Mouse (Mus musculus) gastrocnemius, adult 18-20 months (tissue): ENCODE data around the gene Agt. TPM values are rescaled to one million over a fixed set of nuclear protein-coding genes. Genes with fewer than 3 reads are reported as not detected.

Experiments
- DNase-seq: peaks from one replicate; pipeline ENCODE4 v3.0.0; 2021; ENCODE audit warnings: low spot score
- long read RNA-seq, 2 experiments: library from polyadenylated mRNA; stranded (forward); transcript quantifications; one replicate each; pipeline ENCODE4 v2.0.0; 2021
- total RNA-seq, 2 experiments: library from RNA; stranded (reverse); gene quantifications; 2 replicates each; pipeline ENCODE4 v1.2.3; 2021

Agt gene
- total RNA-seq = 10 to 100 TPM; 12.5 to 14.3 TPM
- long read RNA-seq, experiment 1, transcript Agt-201 (5 exons, 1,891 nt) = major isoform, 9 of 14 reads
- long read RNA-seq, experiment 1, partial matches to known transcripts = 4 of 14 reads
- long read RNA-seq, experiment 1, other reads (novel, unspliced or antisense) = 1 of 14 reads
- long read RNA-seq, experiment 2, transcript Agt-201 (5 exons, 1,891 nt) = major isoform, 11 of 17 reads
- long read RNA-seq, experiment 2, partial matches to known transcripts = 5 of 17 reads
- long read RNA-seq, experiment 2, other reads (novel, unspliced or antisense) = 1 of 17 reads

DNA sequence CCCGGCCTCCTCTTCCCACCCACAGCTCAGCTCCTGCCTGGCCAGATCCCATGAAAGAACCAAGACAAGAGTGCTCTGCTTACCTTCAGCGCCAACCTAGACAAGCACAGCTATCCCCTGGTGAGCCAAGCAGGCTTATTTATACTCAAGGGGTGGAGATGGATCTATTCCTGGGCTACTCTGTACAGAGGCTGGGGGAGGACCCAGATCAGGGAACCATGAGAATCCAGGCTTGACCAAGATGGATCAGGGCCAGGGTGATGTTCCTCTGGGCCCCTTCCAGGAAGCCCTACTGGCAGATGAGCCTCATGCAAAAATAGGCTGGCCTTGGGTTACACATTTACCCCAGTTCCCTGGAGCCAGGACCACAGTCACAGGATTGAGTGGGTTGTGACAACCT is at the start of gene Agt:
TSS of gene Agt (minus strand) at position 114 of the 400 bp plus-strand sequence.
- DNase-seq = peak; percentile 94

DNA sequence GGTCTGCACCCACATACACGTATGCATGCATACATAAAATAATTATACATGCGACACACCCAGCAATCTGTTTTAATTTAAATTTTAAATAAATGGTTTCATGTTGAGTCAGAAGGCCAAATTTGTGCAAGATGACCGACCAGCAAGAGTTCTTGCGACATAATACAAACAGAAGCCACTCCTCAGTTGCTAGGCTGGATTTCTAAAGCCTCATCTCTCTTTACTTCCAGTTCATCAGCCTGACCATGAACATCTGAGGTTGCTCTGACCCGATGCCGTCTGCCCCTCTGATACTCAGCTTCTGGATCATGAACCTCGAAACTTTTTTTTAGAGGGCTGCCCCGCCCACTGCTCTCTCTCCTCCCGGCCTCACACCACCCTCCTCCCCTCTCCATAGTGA is 48.7 kb upstream of the Agt start:
- DNase-seq = no peak

DNA sequence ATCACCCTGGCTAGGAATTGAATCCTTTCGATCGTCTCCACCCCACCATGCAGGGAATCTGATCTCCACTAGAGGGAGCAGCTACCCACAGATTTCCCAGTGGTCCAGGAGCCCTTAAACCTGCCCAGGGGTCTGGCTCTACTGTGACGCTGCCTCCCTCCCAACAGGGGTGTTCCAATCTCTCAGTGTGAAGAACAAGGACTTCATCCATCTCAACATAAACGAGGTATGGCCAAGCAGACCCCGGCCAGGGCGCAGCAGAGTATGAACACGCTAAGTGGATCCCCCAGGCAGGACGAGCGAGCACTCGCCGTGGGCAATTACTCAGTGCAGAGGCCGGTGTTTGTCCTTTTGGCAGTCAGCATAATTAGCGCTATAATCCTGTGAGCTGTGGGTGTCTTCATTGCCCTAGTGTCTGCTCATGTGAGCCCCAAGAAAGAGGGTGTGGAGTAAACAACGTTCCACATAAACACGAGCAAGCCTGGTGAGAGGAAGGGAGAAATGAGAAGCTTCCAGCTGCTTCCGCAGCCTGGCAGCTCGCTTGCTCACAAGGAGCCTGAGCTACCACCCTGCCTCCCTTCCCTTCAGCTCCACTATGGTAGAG is 47.9 kb upstream of the Agt start:
- peak; percentile 84 for DNase-seq

DNA sequence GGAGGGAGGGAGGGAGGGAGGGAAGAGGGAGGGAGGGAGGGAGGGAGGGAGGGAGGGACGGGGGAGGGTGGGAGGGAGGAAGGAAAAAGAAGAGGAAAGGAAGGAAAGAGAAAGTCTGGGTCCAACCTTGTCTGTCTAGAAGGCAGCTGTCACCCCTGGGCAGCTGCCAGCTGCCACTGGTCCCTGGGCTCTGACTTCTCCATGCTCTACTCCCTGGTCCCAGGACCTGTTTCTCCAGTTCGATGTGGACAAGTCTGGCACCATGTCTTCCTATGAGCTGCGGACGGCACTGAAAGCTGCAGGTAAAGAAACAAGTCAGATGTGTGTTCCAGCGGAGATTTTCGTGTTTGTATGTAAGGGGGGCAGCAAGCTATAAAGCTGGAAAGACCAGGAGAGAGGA is 44.8 kb upstream of the Agt start:
- no peak for DNase-seq

DNA sequence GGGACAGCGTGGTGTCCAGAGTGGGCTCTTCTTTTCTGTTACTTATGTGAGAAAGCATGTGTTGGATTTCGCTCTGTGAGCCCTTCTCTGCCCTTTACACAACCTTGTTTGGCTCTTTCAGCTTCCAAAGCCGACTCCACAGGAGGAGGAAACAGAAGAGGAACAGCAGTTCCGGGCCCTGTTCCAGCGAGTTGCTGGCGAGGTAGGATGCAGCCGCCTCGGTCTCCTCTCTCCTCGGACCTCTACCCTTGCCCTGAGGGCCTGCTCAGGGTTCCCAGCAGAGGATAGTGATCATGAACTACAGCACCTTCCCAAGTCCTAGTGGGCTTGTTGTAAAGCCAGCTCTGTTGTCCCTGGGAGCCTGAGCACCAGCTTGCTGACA is 39.5 kb upstream of the Agt start:
- no peak for DNase-seq

DNA sequence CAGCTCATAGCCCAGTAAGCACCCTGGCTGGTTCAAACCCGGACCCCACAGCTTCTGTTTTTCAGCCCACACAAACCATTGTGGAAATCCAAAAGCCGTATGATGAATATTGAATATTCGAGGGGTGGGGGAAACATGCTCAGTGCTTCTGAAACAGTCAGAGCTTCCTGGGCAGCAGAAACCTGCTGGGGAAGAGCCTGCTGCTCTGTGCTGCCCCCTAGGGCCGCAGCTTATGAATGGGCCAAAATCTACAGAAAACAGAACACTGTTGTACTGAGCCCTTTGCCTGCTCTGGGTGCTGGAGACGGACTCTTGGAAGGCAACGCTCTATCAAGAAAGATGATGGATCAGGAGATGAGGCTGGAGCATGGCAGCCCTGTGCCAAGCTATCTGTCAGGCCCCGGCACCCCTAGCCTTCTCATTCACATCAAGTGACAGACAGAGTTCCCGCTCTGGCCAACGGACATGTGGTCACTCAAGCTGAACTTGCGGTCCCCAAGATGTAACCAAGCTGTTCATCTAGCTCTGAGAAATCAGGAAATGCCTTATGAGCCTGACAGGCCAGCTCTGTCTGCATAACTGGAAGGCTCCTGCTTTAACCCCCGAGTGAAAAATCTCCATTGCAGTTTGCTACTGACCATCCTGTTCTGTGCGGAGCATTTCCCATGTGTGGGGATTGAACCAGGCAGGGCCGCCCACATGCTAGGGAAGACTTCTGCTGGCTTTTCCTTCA is 38.9 kb upstream of the Agt start:
- no peak for DNase-seq

DNA sequence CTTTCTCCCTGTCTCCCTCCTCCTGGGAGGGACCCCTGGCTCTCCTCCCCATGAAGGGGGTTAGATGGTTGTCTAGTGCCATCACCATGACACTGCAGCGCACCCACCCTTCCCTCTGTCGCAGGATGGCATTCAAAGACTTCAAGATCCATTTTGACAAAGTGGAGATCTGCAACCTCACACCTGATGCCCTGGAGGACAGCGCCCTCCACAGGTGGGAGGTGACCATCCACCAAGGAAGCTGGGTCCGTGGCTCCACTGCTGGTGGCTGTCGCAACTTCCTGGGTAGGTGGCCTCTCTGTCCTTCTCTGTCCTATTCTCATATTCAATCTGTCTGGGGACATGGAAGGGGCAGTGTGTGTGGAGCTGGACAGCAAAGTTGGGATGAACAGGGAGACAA is 34.6 kb upstream of the Agt start:
- DNase-seq = no peak

DNA sequence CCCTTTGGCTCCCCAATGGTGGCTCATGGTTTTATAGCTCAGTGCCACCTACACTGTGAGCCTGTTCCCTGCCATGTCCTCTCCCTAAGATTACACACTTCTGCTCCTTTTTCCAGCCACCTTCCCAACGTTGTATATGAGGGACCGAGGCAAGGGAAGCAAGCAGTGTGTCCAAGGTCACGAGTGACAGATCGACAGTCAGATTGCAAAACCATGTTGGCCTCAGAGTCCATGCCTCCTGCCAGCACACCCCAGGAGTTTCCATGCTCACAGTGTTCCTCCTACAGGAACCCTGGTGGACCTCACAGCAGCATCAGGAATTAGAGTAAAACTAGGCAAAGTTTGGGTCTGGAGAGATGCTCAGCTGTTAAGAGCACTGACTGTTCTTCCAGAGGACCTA is 19.9 kb upstream of the Agt start:
- peak; percentile 34 for DNase-seq

DNA sequence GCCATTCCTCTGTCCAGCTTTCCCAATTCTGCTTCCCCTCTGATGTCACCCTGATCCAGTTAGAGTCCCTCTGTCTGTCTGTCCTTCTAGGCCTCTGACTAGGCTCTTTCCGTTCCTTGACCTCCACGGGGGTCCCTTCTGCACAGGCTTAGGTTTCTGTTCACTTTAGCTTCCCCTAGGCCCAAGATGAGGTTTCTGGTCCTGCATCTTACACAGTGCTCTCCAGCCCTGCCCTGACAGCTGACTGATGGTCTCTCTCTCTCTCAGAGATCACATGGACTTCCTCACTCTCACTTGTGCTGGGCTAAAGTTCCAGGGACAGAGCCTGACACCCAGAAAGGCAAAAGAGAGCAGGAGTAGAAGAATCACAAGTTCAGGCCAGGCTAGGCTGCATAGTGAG is 17.1 kb upstream of the Agt start:
- no peak for DNase-seq

DNA sequence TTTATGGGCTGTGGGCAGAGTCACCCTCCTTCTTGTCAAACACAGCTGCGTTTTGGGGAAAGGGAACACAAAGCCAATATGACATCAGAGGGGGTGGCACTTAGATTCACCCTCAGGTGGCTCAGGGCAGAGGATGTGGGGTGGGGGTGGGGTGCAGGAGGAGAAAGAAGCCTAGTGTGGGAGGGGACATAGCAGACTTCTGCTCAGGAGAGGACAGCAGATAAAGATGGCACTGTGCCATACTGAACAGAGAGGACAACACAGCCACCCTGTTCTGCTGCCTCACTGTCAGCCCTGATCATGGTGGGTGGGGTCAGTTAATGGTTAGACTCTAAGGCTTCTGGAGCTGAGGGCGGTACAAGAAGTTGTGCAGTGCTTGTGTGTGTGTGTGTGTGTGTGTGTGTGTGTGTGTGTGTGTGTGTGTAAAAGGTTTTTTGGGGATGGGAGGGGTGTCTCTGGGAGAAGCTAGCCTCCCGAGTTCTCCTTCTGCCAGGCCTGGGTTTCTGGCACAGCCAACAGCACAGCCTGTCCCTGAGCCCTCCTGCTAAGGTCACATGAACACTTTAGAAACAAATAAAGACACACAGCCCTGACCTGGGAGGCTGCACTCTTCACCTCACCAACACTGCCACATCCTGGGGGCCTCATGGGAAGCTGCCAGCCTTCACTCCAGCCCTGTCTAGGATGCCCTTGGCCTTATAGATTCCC is 16.4 kb upstream of the Agt start:
- DNase-seq = peak; percentile 58

DNA sequence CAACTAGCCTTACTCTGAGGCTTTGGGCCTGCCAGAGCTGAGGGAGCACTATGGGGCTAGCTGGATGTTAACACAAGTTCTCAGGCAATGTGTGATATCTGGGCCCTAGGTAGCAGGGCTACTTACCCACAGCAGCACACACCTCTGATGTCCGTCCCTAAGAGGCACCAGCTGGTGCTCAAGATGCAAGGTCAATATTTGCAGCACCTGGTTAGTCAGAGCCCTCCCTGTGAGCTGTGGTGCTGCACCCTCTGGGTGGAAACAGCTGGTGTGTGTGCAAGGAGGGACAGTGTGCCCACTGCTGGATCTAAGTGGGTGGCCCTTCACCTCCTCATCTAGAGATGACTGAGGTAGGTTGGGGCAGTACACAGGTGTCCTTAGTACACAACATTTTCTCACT is 7.2 kb upstream of the Agt start:
- no peak for DNase-seq

DNA sequence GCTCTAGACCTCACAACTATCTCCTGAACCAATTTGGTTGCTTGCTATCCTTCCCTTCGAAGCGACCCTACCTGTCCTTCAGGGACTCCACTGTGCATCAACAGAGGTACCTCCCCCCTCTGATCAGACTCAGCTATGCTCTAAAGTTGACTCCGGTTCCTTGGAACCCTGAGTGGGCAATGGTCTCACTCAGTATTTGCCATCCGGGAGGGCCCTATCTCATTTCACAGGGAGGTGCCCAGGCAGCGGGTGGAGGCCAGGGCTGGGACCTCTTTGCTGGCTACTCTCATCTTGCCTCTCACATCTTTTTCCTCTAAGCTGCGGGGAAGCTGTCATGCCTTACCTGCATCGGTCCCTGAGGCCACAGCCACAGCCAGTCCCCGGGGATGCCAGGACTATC is 6.3 kb upstream of the Agt start, which contains the start of gene Capn9:
TSS of gene Capn9 (plus strand) at position 301 of the 400 bp plus-strand sequence.
- DNase-seq = no peak

DNA sequence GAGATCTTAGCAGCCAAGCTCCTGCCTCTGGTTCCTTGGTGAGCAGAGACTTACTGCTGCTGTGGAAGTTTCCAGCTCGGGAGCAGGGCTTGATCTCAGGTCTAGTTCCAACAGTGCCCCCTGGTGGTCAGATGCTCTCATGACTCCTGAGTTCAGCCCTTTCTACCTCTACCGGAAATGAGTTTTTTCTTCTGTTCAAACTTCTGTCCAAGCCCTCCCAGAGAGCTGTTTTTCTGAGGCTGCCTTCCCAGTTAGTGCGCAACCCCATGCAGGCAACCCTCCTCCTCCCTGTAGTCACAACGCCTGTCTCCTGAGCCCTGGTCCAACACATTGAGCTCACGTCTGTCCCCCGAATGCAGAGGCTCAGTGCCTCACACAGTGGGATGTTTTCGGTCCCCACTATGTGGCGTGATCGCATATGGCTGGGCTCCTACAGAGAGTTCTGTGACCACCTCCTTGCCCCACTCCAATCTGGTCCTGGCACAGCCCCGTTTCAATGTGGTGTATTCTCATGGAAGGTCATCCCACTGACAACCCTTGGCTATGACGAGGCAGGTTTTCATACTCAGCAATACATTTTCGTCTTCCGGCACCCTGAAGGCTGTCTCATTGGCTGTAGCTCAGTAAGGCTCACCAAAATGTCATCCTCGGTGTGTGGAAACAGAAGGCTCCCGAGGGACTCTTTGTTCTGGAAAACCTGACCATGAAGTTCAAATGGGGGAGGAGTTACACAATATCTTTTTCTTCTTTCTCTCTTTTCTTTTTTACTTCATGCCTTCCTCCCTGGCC is 4.2 kb upstream of the Agt start:
- DNase-seq = peak; percentile 91

DNA sequence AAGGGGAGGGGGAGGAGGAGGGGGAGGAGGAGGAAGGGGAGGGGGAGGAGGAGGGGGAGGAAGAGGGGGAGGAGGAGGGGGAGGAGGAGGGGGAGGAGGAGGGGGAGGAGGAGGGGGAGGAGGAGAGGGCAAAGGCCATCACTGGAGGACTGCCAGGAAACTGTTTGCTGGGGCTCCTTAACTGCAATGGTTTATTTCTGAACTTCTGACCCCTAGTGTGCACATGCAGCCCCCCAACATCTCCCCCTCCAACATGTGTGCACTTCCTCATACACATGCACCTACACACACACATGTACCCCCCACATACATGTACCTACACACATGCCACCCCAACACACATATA is 2.9 kb upstream of the Agt start:
- no peak for DNase-seq

DNA sequence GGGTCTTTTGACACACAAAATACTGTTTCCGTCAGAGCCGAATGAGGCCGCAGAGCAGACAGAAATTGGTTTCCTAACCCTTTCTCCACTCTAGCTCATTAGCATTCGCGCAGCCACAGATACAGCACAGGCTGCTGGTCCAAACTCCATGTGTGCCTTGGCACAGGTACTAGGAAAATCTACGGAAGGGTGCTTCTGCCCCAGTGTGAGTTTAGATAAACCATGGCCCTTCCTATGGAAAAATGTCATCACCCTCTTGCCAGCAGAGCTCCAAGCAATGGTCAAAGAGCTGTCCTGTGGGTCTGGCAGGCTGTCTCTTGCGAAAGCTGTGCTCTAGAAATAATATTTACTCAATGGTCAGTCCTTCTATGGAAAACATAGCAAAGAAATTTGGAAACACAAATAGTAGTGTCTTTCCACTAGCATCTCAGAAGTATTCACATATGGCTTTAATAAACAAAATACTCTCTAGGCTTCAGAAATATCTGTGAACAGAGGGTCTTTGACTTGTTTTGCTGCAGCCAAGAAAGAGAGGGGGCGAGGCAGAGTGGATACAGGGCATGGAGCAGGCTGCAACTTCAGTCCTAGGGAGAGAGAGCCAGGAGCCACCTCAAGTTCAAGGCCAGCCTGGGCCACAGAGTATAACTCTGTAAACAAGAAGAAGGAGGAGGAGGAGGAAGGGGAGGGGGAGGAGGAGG is 2.4 kb upstream of the Agt start:
- no peak for DNase-seq

DNA sequence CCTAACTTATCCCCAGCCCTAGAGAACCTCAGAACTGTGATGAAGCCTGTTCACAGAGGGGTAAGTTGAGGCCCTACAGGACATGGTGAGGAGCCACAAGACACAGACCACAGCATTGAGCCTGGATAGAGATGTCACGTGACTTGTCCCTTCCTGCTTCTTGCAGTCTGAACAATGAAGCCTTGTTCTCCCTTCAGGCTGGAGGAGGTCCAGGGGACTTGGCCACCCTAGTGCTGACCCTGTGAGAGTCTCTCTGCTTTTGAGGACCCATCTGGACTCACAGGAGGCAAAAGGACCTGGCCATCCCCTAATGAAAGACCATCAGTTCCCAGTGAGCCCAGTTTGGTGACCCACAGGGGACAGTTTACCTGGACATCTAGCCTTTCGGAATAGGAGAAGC is 406 bp downstream of the Agt start:
- no peak for DNase-seq

DNA sequence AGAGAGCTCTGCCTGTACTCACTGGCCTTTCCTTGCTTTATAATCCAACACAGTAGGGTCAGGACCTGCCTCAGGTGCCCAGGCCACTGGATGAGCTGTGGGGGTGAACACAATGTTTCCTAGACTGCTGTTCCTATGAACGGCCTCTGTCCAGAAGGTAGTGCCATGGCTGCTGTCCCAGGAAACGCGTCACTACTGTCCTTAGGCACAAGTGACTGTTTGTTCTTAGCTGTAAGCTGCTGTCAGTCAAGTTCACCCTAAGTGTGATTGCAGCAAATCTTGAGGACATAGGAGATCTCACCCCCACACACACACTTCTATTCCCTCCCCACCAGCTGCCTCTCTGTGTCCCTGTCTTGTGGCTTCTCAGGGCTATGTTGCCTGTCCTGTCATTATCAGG is 1.9 kb downstream of the Agt start:
- DNase-seq = peak; percentile 42

DNA sequence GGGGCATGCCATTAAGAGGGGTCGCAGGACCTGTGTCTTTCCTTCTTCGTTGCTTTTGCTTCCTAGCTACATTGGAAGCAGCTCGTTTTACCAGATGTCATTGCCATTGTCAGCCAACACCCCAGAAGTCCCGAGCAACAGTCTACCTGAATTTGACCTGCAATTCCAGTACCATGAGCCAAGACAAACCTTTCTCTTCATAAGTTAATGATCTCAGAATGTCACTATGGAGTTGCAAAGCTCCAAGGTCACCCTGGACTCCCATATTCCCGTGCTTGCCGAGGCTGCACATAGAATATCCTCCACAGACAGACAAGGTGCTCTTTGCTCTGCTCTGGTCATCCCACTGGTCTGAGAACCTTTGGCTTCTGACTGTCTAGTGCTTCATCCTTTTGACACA is 2.4 kb downstream of the Agt start:
- DNase-seq = no peak

DNA sequence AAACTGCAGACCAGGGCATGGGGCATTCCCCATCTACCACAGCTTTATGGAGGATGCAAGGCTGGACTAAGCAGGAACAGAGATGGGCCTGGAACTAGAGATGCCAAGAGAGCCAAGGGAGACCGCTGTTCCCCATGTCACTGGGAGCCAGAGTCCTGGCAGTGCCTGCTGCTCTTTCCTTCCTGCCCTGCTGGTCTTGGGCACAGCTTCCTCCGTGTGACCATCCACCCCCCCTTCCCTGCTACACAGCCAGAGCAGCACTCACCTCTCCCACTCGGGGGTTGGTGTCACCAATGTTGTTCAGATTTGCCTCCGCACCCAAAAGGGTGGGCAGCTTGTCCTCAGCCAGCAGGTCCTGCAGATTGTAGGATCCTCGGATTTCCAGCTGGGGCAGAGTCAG is 12.0 kb downstream of the Agt start:
- DNase-seq = no peak

DNA sequence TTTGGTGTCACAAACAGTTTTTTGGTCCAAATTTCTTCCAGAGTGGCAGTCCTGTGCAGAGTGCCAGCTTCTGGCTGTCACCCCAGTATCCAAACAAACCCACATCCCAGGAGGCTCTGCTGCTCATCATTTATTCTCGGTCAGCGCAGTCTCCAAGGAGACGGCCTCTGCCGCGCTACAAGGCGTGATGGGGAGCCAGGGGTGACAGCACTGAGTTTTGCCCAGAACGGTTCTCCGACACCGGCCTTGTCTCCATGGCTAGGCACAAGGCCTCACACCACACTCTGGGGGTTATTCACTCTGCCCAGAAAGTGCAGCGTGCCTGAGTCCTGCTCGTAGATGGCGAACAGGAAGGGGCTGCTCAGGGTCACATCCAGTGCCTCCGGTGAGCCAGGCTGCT is 12.8 kb downstream of the Agt start:
- DNase-seq = no peak

DNA sequence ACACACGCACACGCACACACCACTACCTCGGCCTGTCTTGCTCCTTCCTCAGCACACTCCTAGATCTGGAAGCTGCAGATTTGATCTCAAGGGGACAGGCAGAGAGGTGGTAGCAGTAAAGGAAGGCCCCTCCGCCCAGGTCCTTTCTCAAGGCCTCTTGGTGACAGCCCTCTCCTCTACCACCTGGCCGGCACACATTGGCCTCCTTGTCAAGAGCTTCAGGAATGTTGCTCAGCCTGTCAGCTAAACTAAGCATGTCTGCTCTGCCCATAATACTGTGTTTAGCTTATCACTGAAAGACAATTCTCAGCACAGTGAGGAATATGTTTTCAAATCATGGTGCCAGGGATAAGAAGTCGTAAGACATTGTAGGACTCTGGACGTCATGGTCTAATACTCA is 13.3 kb downstream of the Agt start:
- no peak for DNase-seq
